Mouse (Mus musculus): ENCODE measurements around the gene H2-Eb2. TPM values are rescaled to one million over a fixed set of nuclear protein-coding genes. Genes with fewer than 3 reads are reported as not detected.

H2-Eb2 gene
- polyA plus RNA-seq, 1 experiment from 2014 or later, result not detected

Other genes starting within 250 kb of the H2-Eb2 start
- not detected in 2 replicates for gene H2-Oa, start 233.3 kb upstream of the H2-Eb2 start, polyA plus RNA-seq (2015; fragmentation: Nextera tagmentation; extraction: Ambion mirVana)
- gene H2-DMa, start 206.1 kb upstream of the H2-Eb2 start, polyA plus RNA-seq (2015; fragmentation: Nextera tagmentation; extraction: Ambion mirVana), result 8.7 and 10.0 TPM in 2 replicates
- 124 and 125 TPM in 2 replicates for gene Brd2, start 203.0 kb upstream of the H2-Eb2 start, polyA plus RNA-seq (2015; fragmentation: Nextera tagmentation; extraction: Ambion mirVana)
- 0.20 TPM in 1 of 2 replicates, not detected in the other for gene H2-DMb2, start 182.4 kb upstream of the H2-Eb2 start, polyA plus RNA-seq (2015; fragmentation: Nextera tagmentation; extraction: Ambion mirVana)
- gene H2-DMb1, start 172.6 kb upstream of the H2-Eb2 start, polyA plus RNA-seq (2015; fragmentation: Nextera tagmentation; extraction: Ambion mirVana), result 0.20 TPM in 1 of 2 replicates, not detected in the other
- 0.84 and 0.94 TPM in 2 replicates for gene Tap1, start 138.1 kb upstream of the H2-Eb2 start, polyA plus RNA-seq (2015; fragmentation: Nextera tagmentation; extraction: Ambion mirVana)
- 0.43 and 0.73 TPM in 2 replicates for gene Psmb9, start 137.9 kb upstream of the H2-Eb2 start, polyA plus RNA-seq (2015; fragmentation: Nextera tagmentation; extraction: Ambion mirVana)
- gene Psmb8, start 127.9 kb upstream of the H2-Eb2 start, polyA plus RNA-seq (2015; fragmentation: Nextera tagmentation; extraction: Ambion mirVana), result 0.65 and 1.6 TPM in 2 replicates
- 0.76 and 0.87 TPM in 2 replicates for gene Tap2, start 122.1 kb upstream of the H2-Eb2 start, polyA plus RNA-seq (2015; fragmentation: Nextera tagmentation; extraction: Ambion mirVana)
- not detected in 2 replicates for gene H2-Ob, start 86.8 kb upstream of the H2-Eb2 start, polyA plus RNA-seq (2015; fragmentation: Nextera tagmentation; extraction: Ambion mirVana)
- 1.4 and 1.5 TPM in 2 replicates for gene H2-Ab1, start 68.0 kb upstream of the H2-Eb2 start, polyA plus RNA-seq (2015; fragmentation: Nextera tagmentation; extraction: Ambion mirVana)
- gene H2-Aa, start 37.8 kb upstream of the H2-Eb2 start, polyA plus RNA-seq (2015; fragmentation: Nextera tagmentation; extraction: Ambion mirVana), result 0.21 TPM in 1 of 2 replicates, not detected in the other
- 1.6 TPM in 2 replicates for gene H2-Eb1, start 19.8 kb upstream of the H2-Eb2 start, polyA plus RNA-seq (2015; fragmentation: Nextera tagmentation; extraction: Ambion mirVana)
- not detected in 2 replicates for gene Btnl2, start 29.2 kb downstream of the H2-Eb2 start, polyA plus RNA-seq (2015; fragmentation: Nextera tagmentation; extraction: Ambion mirVana)
- not detected in 2 replicates for gene Btnl1, start 51.5 kb downstream of the H2-Eb2 start, polyA plus RNA-seq (2015; fragmentation: Nextera tagmentation; extraction: Ambion mirVana)
- gene BC051142, start 73.2 kb downstream of the H2-Eb2 start, polyA plus RNA-seq (2015; fragmentation: Nextera tagmentation; extraction: Ambion mirVana), result 2.4 and 2.6 TPM in 2 replicates
- not detected in 2 replicates for gene Btnl4, start 151.7 kb downstream of the H2-Eb2 start, polyA plus RNA-seq (2015; fragmentation: Nextera tagmentation; extraction: Ambion mirVana)
- not detected in 2 replicates for gene Btnl6, start 191.7 kb downstream of the H2-Eb2 start, polyA plus RNA-seq (2015; fragmentation: Nextera tagmentation; extraction: Ambion mirVana)
- gene Notch4, start 238.6 kb downstream of the H2-Eb2 start, polyA plus RNA-seq (2015; fragmentation: Nextera tagmentation; extraction: Ambion mirVana), result 4.6 and 7.7 TPM in 2 replicates

Data from forebrain, embryonic 13.5 days (tissue).